Mouse (Mus musculus) forebrain, embryonic 12.5 days (tissue): ENCODE data around the gene Actl7b. TPM values are rescaled to one million over a fixed set of nuclear protein-coding genes. Genes with fewer than 3 reads are reported as not detected.
A peak's percentile ranks its signal among the peaks of the same experiment; 100 is the strongest.

ENCODE experiments used
- ATAC-seq: fragments of 200-750 bp; cut with Nextera tagmentation; 2 replicates; pipeline ENCODE4 v1.8.0; 2017; ENCODE audit warnings: moderate TSS enrichment; ENCODE audit not compliant: low FRiP score
- H3K27ac ChIP-seq: fragments of 300-500 bp; sonication (generic); 2 replicates; pipeline ENCODE4 v1.5.1; 2016; ENCODE audit warnings: mild to moderate bottlenecking
- H3K27me3 ChIP-seq: fragments of 300-500 bp; sonication (generic); 2 replicates; pipeline ENCODE4 v1.6.1; 2016; ENCODE audit warnings: mild to moderate bottlenecking
- H3K36me3 ChIP-seq: fragments of 300-500 bp; sonication (generic); replicated peaks from 2 replicates; pipeline ENCODE4 v1.6.1; 2016; ENCODE audit warnings: mild to moderate bottlenecking
- H3K4me1 ChIP-seq: fragments of 300-500 bp; sonication (generic); 2 replicates; pipeline ENCODE4 v1.6.1; 2016
- H3K4me2 ChIP-seq: fragments of 300-500 bp; sonication (generic); 2 replicates; pipeline ENCODE4 v1.6.1; 2016; ENCODE audit warnings: mild to moderate bottlenecking, moderate library complexity
- H3K4me3 ChIP-seq: fragments of 300-500 bp; sonication (generic); replicated peaks from 2 replicates; pipeline ENCODE4 v1.5.1; 2016; ENCODE audit warnings: mild to moderate bottlenecking
- H3K9ac ChIP-seq: fragments of 300-500 bp; sonication (generic); 2 replicates; pipeline ENCODE4 v1.6.1; 2016; ENCODE audit warnings: mild to moderate bottlenecking
- H3K9me3 ChIP-seq: fragments of 300-500 bp; sonication (generic); 2 replicates; pipeline ENCODE4 v1.6.1; 2016
- WGBS: fragments of 180-500 bp; shearing (Covaris S2); methylation state at CpG from one replicate; pipeline ENCODE4 v1.1.7; 2016; 5-methylcytosine and 5-hydroxymethylcytosine counted together
- polyA plus RNA-seq: library from polyadenylated mRNA; unstranded; fragments of >200 nt; fragmentation: Nextera tagmentation; extraction: Ambion mirVana; gene quantifications from 2 replicates; pipeline ENCODE4 v1.2.1, GENCODE M21; 2016

Gene Actl7b
- polyA plus RNA-seq, 1 experiment from 2014 or later, result not detected

DNA sequence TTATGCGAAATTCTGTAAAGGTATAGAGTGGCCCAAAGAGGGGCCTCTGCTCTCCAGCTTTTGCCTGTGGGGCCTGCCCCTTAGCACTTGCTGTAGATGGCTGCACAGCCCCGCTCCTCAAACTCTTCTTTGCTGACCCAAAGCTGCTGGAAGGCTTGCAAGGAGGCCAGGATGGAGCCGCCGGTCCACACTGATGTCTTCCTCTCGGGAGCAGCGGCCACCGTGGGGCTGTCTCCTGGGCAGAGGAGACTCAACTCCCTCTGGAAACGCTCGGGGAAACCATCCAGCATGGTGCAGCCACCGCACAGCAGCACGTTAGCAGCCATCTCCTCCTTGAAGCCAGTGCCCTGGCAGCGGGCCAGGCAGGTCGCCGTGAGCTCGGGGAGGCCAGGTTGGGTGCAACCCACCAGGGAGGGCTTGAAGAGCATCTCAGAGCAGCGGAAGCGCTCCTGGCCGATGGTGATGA is 1.2 kb downstream of the Actl7b start, which contains the start of gene Gm26657:
Gm26657 (plus strand) TSS at position 51 of the 466 bp plus-strand sequence.
- Histone ChIP-seq H3K4me2 (no peak within 1 kb of the TSS), H3K4me3 (no peak within 1 kb of the TSS), H3K27ac (no peak within 1 kb of the TSS), H3K4me1 (no peaks in the 10 kb centered on the region), H3K9ac (no peak within 1 kb of the TSS), H3K27me3 (no peaks in the 10 kb centered on the region), H3K36me3 (peaks cover 11% of the 10 kb centered on the region), H3K9me3 (peaks cover 4% of the 10 kb centered on the region; the same call in 1 of the 2 replicates)
- ATAC-seq, result no peak
- 89% methylated on average over 18 of the region's 18 CpGs for WGBS

DNA sequence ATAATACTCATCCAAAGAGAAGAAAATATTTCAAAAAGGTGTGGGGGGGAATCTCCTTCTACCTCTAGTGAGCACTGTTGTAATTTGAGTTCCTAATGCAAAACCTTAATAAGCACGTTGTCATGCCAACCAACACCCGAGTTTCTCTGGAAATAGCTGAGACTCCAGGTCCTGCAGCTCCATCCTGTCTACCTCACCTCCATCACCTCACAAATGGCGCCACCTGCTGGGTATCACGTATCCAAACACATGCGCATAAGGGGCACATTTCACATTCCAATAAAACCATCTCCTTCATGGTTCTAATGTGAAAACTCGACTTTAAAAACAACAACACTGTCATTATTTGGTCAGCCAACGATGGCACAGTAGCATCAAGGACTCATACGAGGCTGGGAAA is 15.4 kb downstream of the Actl7b start:
- no peak overlapping the region for H3K4me2 ChIP-seq
- no peak for ATAC-seq
- H3K27ac ChIP-seq, result no peak overlapping the region
- no peak overlapping the region for H3K9ac ChIP-seq
- no peaks in the 10 kb centered on the region for H3K4me1 ChIP-seq
- no peaks in the 10 kb centered on the region for H3K27me3 ChIP-seq
- H3K4me3 ChIP-seq, result no peak overlapping the region
- peaks cover 7% of the 10 kb centered on the region for H3K9me3 ChIP-seq
- WGBS, result 57% methylated on average over 8 of the region's 8 CpGs
- no peaks in the 10 kb centered on the region for H3K36me3 ChIP-seq

DNA sequence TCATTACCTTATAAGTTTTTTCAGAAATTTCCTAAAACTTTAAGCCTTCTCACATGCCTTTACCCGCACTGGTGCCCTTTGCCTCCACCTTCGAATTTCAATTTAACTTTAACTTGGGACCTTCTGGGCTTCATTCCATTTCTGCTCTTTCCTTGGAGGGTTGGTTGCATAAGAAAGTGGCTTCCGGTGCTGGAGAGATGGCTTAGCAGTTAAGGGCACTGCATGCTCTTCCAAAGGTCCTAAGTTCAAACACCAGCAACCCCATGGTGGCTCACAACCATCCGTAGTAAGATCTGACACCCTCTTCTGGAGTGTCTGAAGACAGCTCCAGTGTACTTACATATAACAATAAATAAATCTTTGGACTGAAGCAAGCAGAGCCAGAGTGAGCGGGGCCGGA is 18.0 kb downstream of the Actl7b start:
- H3K4me3 ChIP-seq, result no peak overlapping the region
- no peaks in the 10 kb centered on the region for H3K4me1 ChIP-seq
- H3K36me3 ChIP-seq, result no peaks in the 10 kb centered on the region
- WGBS, result 89% methylated on average over 6 of the region's 6 CpGs
- ATAC-seq, result no peak
- H3K9me3 ChIP-seq, result peaks cover 7% of the 10 kb centered on the region
- H3K27me3 ChIP-seq, result no peaks in the 10 kb centered on the region
- no peak overlapping the region for H3K9ac ChIP-seq
- H3K27ac ChIP-seq, result no peak overlapping the region
- H3K4me2 ChIP-seq, result no peak overlapping the region

DNA sequence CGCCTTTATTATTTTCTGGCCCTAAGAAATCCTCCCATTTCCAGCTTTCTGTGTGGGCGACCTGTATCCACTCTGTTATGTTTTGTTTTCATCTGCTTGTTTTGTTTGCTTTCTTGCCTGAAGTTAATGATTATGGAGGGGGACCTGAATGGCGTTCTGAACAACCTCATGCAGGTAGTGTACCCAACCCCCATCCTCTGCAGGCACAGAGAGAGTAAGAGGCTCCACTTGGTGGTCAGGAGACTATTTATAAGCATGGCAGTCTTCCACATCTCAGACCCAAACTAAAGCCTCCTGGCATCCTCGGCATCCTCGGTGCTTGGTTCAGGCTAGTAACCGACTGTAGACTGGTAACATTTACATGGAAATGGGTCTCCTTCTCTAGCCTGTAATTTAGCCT is 18.9 kb downstream of the Actl7b start:
- no peaks in the 10 kb centered on the region for H3K36me3 ChIP-seq
- H3K9me3 ChIP-seq, result peaks cover 4% of the 10 kb centered on the region
- H3K4me1 ChIP-seq, result no peaks in the 10 kb centered on the region
- H3K4me2 ChIP-seq, result no peak overlapping the region
- 79% methylated on average over 6 of the region's 6 CpGs for WGBS
- H3K9ac ChIP-seq, result no peak overlapping the region
- no peaks in the 10 kb centered on the region for H3K27me3 ChIP-seq
- no peak overlapping the region for H3K4me3 ChIP-seq
- H3K27ac ChIP-seq, result no peak overlapping the region
- ATAC-seq, result no peak

DNA sequence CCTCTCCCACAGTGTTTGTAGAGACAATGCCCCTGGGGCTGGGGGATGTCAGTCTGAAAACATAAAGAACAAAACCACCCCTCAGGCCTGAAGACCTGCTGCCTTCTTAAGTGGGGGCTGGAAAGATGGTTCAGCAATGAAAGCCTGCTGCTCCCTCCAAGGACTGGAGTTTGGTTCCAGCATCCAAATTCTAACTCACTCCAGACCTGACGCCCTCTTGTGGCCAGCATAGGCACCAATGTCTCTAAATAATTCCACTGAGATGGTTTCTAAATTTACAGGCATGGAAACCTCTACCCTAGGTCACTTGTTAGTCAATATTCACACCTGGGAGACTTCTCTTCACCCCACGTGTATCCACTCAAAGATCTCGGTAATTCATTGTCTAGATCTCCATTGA is 19.8 kb downstream of the Actl7b start:
- WGBS, result 29% methylated on average over 3 of the region's 3 CpGs
- H3K4me3 ChIP-seq, result no peak overlapping the region
- ATAC-seq, result no peak
- H3K27ac ChIP-seq, result no peak overlapping the region
- no peaks in the 10 kb centered on the region for H3K4me1 ChIP-seq
- no peaks in the 10 kb centered on the region for H3K9me3 ChIP-seq
- no peak overlapping the region for H3K4me2 ChIP-seq
- no peaks in the 10 kb centered on the region for H3K27me3 ChIP-seq
- no peaks in the 10 kb centered on the region for H3K36me3 ChIP-seq
- H3K9ac ChIP-seq, result no peak overlapping the region

DNA sequence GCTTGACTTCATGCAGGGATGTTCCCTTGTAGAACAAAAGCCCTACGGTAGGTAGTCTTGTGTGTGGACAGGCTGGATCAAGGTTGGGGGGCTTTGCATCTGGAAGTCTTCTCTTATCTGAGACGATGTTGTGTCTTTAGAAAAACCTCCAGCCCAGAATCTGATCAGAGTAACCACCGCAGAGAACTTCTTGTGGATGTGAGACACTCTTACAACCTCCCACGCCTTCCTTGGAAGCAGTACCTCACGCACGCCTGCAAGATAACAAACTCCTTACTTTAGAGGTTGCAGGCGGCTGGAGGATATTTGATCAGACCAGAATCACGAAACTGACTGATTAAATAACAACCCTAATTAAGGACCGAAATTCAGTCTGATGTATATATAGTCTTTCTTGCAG is 20.8 kb downstream of the Actl7b start:
- H3K4me3 ChIP-seq, result no peak overlapping the region
- no peaks in the 10 kb centered on the region for H3K9me3 ChIP-seq
- H3K9ac ChIP-seq, result no peak overlapping the region
- WGBS, result 90% methylated on average over 9 of the region's 9 CpGs
- no peaks in the 10 kb centered on the region for H3K36me3 ChIP-seq
- no peaks in the 10 kb centered on the region for H3K27me3 ChIP-seq
- no peaks in the 10 kb centered on the region for H3K4me1 ChIP-seq
- no peak overlapping the region for H3K4me2 ChIP-seq
- ATAC-seq, result no peak
- H3K27ac ChIP-seq, result no peak overlapping the region

DNA sequence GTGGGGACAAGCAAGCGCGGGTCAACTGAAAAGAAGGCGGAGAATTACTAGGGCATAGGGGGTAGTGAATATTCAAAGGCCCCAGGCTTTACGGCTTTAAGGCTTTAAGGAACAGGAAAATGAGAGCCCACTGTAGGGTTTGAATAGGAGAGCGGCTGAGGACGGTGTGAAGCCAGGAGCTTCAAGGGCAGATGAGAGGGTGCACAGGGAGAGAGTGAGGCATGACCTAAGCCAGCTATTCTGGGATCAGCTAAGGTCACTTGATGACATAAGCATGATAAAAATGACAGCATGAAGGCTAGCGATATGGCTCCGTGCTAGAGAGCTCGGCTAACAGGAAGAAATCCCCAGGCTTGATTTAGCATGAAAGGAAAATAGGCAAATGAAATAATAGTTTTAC is 21.8 kb downstream of the Actl7b start:
- ATAC-seq, result no peak
- H3K4me1 ChIP-seq, result no peaks in the 10 kb centered on the region
- no peak overlapping the region for H3K9ac ChIP-seq
- no peak overlapping the region for H3K4me3 ChIP-seq
- WGBS, result 75% methylated on average over 9 of the region's 9 CpGs
- H3K9me3 ChIP-seq, result no peaks in the 10 kb centered on the region
- no peak overlapping the region for H3K27ac ChIP-seq
- no peaks in the 10 kb centered on the region for H3K27me3 ChIP-seq
- no peaks in the 10 kb centered on the region for H3K36me3 ChIP-seq
- no peak overlapping the region for H3K4me2 ChIP-seq

DNA sequence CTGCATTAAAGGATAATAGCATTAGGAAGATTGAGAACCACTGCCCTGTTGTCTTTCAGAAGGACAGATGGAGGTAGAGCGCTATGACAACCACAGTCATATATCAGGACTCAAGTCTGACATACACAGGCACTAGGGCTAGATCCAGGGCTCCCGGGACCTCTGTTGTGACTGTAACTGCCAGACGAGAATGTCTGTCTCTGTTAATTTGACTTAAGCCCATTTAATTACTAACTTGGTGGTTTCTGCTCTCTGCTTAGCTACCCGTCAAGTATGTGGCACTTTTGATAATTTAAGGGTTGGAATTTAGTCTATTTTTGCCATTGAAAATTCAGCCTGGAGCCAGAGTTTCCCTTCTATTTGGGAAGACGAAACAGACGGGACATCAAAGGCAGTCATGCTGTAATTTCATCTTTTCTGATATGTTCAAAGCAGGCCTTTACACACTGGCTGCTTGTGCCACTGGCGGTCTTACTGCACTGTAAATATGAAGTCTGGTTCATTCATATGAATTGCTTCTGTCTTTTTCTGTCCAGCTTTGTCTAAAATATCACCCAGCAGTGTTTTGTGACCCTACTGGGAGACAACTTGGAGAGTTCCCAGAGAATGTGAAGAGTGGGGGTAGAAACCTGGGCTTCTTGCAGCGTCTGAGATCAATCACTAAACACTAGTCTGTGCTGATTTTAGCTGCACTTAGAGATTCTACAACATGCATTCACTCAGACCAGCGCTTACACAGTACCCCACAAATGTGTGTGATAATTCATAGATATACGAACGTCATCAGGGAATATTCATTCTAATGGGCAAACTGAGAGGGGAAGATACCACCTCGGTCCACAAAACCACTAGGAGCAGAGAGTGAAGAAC is 22.4 kb downstream of the Actl7b start:
- no peak overlapping the region for H3K27ac ChIP-seq
- H3K4me2 ChIP-seq, result no peak overlapping the region
- H3K9ac ChIP-seq, result no peak overlapping the region
- WGBS, result 77% methylated on average over 12 of the region's 12 CpGs
- no peak for ATAC-seq
- H3K4me1 ChIP-seq, result no peaks in the 10 kb centered on the region
- H3K9me3 ChIP-seq, result no peaks in the 10 kb centered on the region
- no peaks in the 10 kb centered on the region for H3K27me3 ChIP-seq
- H3K4me3 ChIP-seq, result no peak overlapping the region
- no peaks in the 10 kb centered on the region for H3K36me3 ChIP-seq

DNA sequence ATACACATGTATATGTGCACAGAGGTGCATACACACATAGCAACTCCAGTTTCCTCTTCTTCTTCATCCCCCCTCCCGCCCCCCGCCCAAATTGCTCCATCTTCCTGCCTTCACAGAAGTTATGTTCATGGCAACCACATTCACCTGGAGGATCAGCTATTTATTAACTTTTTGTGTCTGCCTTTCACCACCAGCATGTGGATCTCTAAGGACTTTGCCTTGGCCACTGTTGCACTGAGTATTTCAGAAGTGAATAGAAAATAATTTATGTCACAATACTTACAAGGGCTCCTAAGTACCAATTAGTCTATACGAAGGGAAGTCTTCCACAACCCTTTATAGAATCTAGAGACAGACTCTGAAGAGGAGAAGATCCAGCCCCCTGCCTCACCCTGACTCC is 23.3 kb downstream of the Actl7b start:
- no peak overlapping the region for H3K4me2 ChIP-seq
- H3K4me3 ChIP-seq, result no peak overlapping the region
- WGBS, result 86% methylated on average over 3 of the region's 3 CpGs
- ATAC-seq, result no peak
- no peaks in the 10 kb centered on the region for H3K4me1 ChIP-seq
- H3K9ac ChIP-seq, result no peak overlapping the region
- H3K27ac ChIP-seq, result no peak overlapping the region
- no peaks in the 10 kb centered on the region for H3K36me3 ChIP-seq
- H3K9me3 ChIP-seq, result no peaks in the 10 kb centered on the region
- no peaks in the 10 kb centered on the region for H3K27me3 ChIP-seq

DNA sequence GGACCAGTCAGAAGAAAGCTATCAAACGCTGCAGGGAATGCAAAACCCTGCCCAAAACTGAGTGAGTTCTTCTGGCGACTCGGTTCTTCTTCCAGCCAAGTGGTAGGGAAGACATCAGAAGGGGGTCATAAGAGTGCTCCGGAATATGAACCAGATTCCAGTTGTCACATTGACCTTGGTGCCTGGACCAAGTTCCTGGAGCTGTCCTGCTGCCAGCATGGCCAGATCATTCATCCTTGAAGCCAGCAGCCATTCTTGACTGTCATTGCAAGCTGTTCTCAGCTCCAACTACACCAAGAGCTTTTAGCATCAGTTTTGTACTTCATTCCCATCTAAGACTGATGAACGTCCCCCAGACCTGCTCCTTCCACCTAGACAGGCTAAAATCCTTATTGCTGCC is 24.4 kb downstream of the Actl7b start:
- Histone ChIP-seq H3K4me1 (no peaks in the 10 kb centered on the region), H3K4me3 (no peak overlapping the region), H3K9me3 (no peaks in the 10 kb centered on the region), H3K36me3 (no peaks in the 10 kb centered on the region), H3K27ac (no peak overlapping the region), H3K9ac (no peak overlapping the region), H3K4me2 (no peak overlapping the region), H3K27me3 (no peaks in the 10 kb centered on the region)
- no peak for ATAC-seq
- WGBS, result 63% methylated on average over 5 of the region's 5 CpGs

DNA sequence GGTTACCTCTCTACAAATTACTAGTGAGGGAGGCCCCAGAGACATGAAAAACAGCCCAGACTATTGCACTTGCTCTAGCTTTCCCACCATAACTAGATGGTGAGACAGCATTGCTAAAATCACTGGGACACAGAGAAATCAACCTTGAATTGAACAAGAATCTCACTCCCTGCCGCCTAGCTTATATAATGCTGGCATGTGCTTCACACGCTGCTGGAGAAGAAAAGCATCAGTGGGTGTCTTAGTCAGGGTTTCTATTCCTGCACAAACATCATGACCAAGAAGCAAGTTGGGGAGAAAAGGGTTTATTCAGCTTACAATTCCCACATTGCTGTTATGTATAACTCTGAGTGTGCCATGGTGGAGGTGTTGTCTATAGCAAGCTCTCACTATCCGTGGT is 28.1 kb downstream of the Actl7b start:
- no peak overlapping the region for H3K4me2 ChIP-seq

DNA sequence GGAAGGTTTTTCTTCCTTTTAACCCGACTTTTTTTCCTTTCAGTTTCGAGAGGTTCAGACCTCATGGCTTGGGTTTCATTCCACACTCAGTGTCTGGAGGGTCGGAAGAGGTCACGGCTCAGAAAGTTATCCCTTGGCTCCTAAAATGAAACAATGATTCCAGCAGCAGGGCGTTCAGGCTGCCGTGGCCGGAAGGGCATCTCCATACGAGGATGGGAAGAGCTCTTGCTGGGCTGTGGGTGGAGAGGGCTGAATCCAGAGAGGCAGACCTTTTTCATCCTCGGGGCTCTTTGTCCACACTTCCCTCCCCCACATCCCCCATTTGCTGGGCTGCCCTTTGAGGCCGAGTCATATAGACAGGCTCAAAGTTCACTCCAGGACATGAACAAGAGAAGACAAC is 39.0 kb downstream of the Actl7b start:
- Histone ChIP-seq H3K4me3 (no peak overlapping the region), H3K27ac (no peak overlapping the region), H3K27me3 (peaks cover 5% of the 10 kb centered on the region; the same call in 1 of the 2 replicates), H3K4me2 (peak overlapping the region; percentile 17; the same call in 1 of the 2 replicates), H3K9me3 (no peaks in the 10 kb centered on the region), H3K36me3 (no peaks in the 10 kb centered on the region), H3K9ac (no peak overlapping the region), H3K4me1 (peaks cover 12% of the 10 kb centered on the region)
- WGBS, result 1% methylated on average over 10 of the region's 10 CpGs
- ATAC-seq, result no peak

More for the DNA sequence above, 28.1 kb downstream of the Actl7b start:
- Histone ChIP-seq H3K36me3 (no peaks in the 10 kb centered on the region), H3K27ac (no peak overlapping the region), H3K4me1 (peaks cover 8% of the 10 kb centered on the region; the same call in 1 of the 2 replicates), H3K4me3 (no peak overlapping the region), H3K27me3 (no peaks in the 10 kb centered on the region), H3K9ac (no peak overlapping the region), H3K9me3 (no peaks in the 10 kb centered on the region)
- WGBS, result 86% methylated on average over 3 of the region's 3 CpGs
- no peak for ATAC-seq

DNA sequence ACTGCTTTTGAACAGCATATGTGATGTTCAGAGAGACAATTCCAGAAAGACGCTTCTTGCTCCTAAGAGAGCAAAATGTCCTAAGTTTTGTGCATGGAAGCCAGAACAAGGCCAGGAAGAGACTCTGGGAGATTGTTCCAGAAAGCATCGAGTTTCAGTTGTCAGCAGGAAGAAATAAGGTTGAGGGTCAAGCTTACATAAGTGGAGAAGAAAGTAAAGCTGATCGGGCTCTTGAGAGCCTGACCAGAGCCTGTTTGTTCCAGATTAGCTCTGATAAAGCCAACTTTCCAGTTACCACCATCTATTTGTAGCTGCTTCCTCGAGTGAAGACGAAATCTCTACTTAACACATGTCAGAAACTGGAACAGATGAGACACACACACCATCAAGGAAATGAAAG is 42.6 kb downstream of the Actl7b start:
- H3K4me3 ChIP-seq, result no peak overlapping the region
- H3K9me3 ChIP-seq, result no peaks in the 10 kb centered on the region
- peaks cover 7% of the 10 kb centered on the region for H3K4me1 ChIP-seq
- WGBS, result 79% methylated on average over 5 of the region's 5 CpGs
- no peak overlapping the region for H3K9ac ChIP-seq
- no peak overlapping the region for H3K4me2 ChIP-seq
- H3K27ac ChIP-seq, result no peak overlapping the region
- H3K36me3 ChIP-seq, result no peaks in the 10 kb centered on the region
- H3K27me3 ChIP-seq, result no peaks in the 10 kb centered on the region
- no peak for ATAC-seq
